Mouse (Mus musculus) heart, embryonic 15.5 days (tissue): ENCODE measurements around the gene Csmd2. TPM values are rescaled to one million over a fixed set of nuclear protein-coding genes. Genes with fewer than 3 reads are reported as not detected.

ENCODE experiments used
- ATAC-seq: fragments of 200-750 bp; cut with Nextera tagmentation; replicated peaks from 2 replicates; pipeline ENCODE4 v1.8.0; 2017; ENCODE audit warnings: low read depth, moderate TSS enrichment; ENCODE audit not compliant: insufficient number of reproducible peaks, insufficient read depth, low FRiP score
- H3K27ac ChIP-seq: fragments of 300-500 bp; sonication (generic); 2 replicates; pipeline ENCODE4 v1.5.1; 2015; ENCODE audit warnings: mild to moderate bottlenecking, inconsistent platforms
- H3K27me3 ChIP-seq: fragments of 300-500 bp; sonication (generic); 2 replicates; pipeline ENCODE4 v1.6.1; 2015; ENCODE audit warnings: inconsistent platforms
- H3K36me3 ChIP-seq: fragments of 300-500 bp; sonication (generic); 2 replicates; pipeline ENCODE4 v1.6.1; 2015; ENCODE audit warnings: mild to moderate bottlenecking, inconsistent platforms
- H3K4me1 ChIP-seq: fragments of 300-500 bp; sonication (generic); replicated peaks from 2 replicates; pipeline ENCODE4 v1.6.1; 2015; ENCODE audit warnings: inconsistent platforms
- H3K4me2 ChIP-seq: fragments of 300-500 bp; sonication (generic); 2 replicates; pipeline ENCODE4 v1.6.1; 2015; ENCODE audit warnings: inconsistent platforms, mild to moderate bottlenecking, moderate library complexity
- H3K4me3 ChIP-seq: fragments of 300-500 bp; sonication (generic); 2 replicates; pipeline ENCODE4 v1.5.1; 2015; ENCODE audit warnings: mild to moderate bottlenecking, inconsistent platforms
- H3K9ac ChIP-seq: fragments of 300-500 bp; sonication (generic); 2 replicates; pipeline ENCODE4 v1.6.1; 2015; ENCODE audit warnings: mild to moderate bottlenecking, inconsistent platforms
- H3K9me3 ChIP-seq: fragments of 300-500 bp; sonication (generic); replicated peaks from 2 replicates; pipeline ENCODE4 v1.6.1; 2016; ENCODE audit warnings: inconsistent platforms
- WGBS: fragments of 180-500 bp; shearing (Covaris S2); methylation state at CpG from one replicate; pipeline ENCODE4 v1.1.7; 2015; ENCODE audit warnings: mixed read lengths; 5-methylcytosine and 5-hydroxymethylcytosine counted together
- polyA plus RNA-seq: library from polyadenylated mRNA; unstranded; fragments of >200 nt; fragmentation: Nextera tagmentation; extraction: Ambion mirVana; gene quantifications from 2 replicates; pipeline ENCODE4 v1.2.1, GENCODE M21; 2015

Gene Csmd2
- polyA plus RNA-seq, 1 experiment from 2014 or later = 0.06 TPM

DNA sequence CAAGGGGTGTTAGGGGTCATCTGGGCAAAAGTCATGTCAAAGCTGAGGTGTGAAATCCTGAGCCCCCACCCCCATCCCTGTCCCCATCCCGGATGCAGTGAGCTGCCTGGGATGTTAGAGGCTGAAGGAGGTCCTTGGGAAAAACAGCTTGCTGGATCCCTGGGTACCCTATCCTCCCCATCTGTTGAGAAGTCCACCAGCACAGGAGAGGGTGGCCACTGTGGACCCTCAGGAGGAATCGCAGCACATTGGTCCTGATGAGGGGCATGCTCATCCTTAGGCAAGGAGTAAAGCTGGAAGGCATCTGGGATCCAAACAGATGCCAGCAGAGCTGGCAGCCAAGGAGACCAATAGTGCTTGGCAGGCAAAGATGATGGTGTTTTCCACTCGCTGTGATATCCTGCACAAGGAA, 463.7 kb downstream of the Csmd2 start:
- H3K9ac ChIP-seq = no peak overlapping the region
- H3K4me1 ChIP-seq = peaks cover 13% of the 10 kb centered on the region
- H3K4me2 ChIP-seq = no peak overlapping the region
- no peak overlapping the region for H3K27ac ChIP-seq
- no peak overlapping the region for H3K4me3 ChIP-seq
- H3K36me3 ChIP-seq = no peaks in the 10 kb centered on the region
- WGBS = 52% methylated on average over 3 of the region's 3 CpGs
- no peak for ATAC-seq
- H3K27me3 ChIP-seq = no peaks in the 10 kb centered on the region
- no peaks in the 10 kb centered on the region for H3K9me3 ChIP-seq

GRCm38 (mm10) chr4:128466708-128467107, 479.1 kb downstream of the Csmd2 start:
- Histone ChIP-seq H3K27me3 (no peaks in the 10 kb centered on the region), H3K4me1 (no peaks in the 10 kb centered on the region), H3K9ac (no peak overlapping the region), H3K27ac (no peak overlapping the region), H3K9me3 (no peaks in the 10 kb centered on the region), H3K36me3 (no peaks in the 10 kb centered on the region), H3K4me2 (no peak overlapping the region), H3K4me3 (no peak overlapping the region)
- no peak for ATAC-seq
- WGBS = 76% methylated on average over 5 of the region's 5 CpGs

DNA sequence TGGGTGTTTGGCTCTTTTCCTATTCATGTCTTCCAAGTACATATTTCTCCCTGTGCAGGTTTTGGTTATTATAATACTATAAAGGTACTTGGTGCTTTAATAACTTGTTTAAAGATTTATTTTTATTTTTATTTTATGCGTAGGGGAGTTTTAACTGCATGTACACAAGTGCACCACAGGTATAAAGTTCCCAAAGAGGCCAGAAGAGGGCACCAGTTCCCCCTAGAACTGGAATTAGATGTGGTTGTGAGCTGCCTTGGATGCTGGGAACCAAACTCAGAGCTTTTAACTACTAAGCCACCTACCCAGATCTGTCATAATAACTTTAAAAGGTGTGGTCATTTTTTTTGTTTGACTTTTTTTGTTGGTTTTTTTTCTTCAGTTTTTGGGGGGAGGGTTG, 480.4 kb downstream of the Csmd2 start:
- H3K4me2 ChIP-seq = no peak overlapping the region
- H3K4me3 ChIP-seq = no peak overlapping the region
- no peak overlapping the region for H3K9ac ChIP-seq
- no peaks in the 10 kb centered on the region for H3K36me3 ChIP-seq
- ATAC-seq = no peak
- H3K4me1 ChIP-seq = no peaks in the 10 kb centered on the region
- H3K27ac ChIP-seq = no peak overlapping the region
- WGBS = 89% methylated on average over 1 of the region's 1 CpGs
- no peaks in the 10 kb centered on the region for H3K9me3 ChIP-seq
- H3K27me3 ChIP-seq = no peaks in the 10 kb centered on the region

DNA sequence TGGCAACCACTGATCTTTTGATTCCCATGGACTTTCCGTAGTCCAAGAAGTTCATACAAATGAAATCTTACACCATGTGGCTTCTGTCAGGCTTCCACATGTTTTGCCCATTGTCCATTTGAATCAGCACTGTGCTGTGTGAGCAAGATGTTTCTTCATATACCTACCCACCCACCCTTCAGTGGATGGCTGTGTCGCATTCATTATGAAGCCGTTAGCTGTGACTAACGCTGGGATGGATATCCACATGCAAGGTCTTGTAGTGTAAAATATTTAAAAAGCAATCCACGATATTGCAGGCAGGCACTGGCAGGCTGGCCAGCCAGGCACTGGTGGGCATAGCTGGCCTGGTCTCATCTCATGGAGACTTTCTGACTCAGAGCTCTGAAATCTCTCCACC, 488.6 kb downstream of the Csmd2 start:
- Histone ChIP-seq H3K4me1 (no peaks in the 10 kb centered on the region), H3K4me2 (no peak overlapping the region), H3K36me3 (no peaks in the 10 kb centered on the region), H3K27me3 (no peaks in the 10 kb centered on the region), H3K4me3 (no peak overlapping the region), H3K27ac (no peak overlapping the region), H3K9me3 (no peaks in the 10 kb centered on the region), H3K9ac (no peak overlapping the region)
- 85% methylated on average over 5 of the region's 5 CpGs for WGBS
- no peak for ATAC-seq

GRCm38 (mm10) chr4:128483891-128484290, 496.2 kb downstream of the Csmd2 start:
- Histone ChIP-seq H3K27me3 (no peaks in the 10 kb centered on the region; the same call in 1 of the 2 replicates), H3K9me3 (no peaks in the 10 kb centered on the region), H3K4me1 (no peaks in the 10 kb centered on the region), H3K4me3 (no peak overlapping the region), H3K4me2 (no peak overlapping the region), H3K36me3 (no peaks in the 10 kb centered on the region), H3K9ac (no peak overlapping the region), H3K27ac (no peak overlapping the region)
- ATAC-seq = no peak
- 74% methylated on average over 7 of the region's 7 CpGs for WGBS

- H3K4me2 ChIP-seq = no peak overlapping the region
- no peak overlapping the region for H3K27ac ChIP-seq
- no peak for ATAC-seq
- no peaks in the 10 kb centered on the region for H3K9me3 ChIP-seq
- WGBS = 60% methylated on average over 2 of the region's 2 CpGs
- no peak overlapping the region for H3K4me3 ChIP-seq
- no peaks in the 10 kb centered on the region for H3K4me1 ChIP-seq
- H3K36me3 ChIP-seq = no peaks in the 10 kb centered on the region
- no peaks in the 10 kb centered on the region; the same call in 1 of the 2 replicates for H3K27me3 ChIP-seq
- H3K9ac ChIP-seq = no peak overlapping the region
Measured at GRCm38 (mm10) chr4:128484679-128485078, 497.0 kb downstream of the Csmd2 start.

DNA sequence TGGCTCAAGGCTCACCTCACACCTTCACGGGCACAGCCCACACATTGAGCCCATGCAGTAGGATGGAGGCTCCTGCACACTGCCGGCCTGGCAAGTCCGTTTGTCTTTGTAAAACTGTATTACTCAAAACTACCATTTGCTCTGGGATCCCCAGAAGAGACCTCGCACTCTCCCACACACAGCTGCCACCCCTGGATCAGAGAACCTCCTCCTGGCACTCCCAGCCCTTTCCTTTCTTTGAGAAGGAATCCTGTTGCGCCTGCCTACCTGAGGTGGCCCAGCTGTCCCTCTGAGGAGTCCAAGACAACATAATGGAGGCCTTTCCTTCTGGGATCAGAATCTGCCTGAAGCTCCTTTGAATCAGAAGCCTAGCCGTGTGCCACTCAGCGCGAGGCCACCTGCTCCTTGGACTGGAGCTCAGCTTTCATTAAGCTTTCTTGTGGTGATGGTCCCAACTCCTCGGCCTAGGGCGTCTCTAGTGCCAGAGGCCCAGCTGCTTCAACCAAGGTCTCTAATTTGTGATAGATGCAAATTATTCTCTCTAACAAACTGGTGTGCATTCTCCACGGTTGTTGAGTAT, 502.0 kb downstream of the Csmd2 start:
- Histone ChIP-seq H3K9me3 (no peaks in the 10 kb centered on the region), H3K27ac (no peak overlapping the region), H3K4me3 (no peak overlapping the region), H3K36me3 (no peaks in the 10 kb centered on the region), H3K9ac (no peak overlapping the region), H3K27me3 (peaks cover 3% of the 10 kb centered on the region; the same call in 1 of the 2 replicates), H3K4me2 (no peak overlapping the region), H3K4me1 (no peaks in the 10 kb centered on the region)
- 74% methylated on average over 11 of the region's 11 CpGs for WGBS
- no peak for ATAC-seq

- H3K4me3 ChIP-seq = no peak overlapping the region
- H3K4me2 ChIP-seq = no peak overlapping the region
- H3K27ac ChIP-seq = no peak overlapping the region
- 0 out of 2 replicates have a peak, but pooled peaks cover 3% of the 10 kb centered on the region for H3K27me3 ChIP-seq
- no peak overlapping the region for H3K9ac ChIP-seq
- WGBS = 69% methylated on average over 8 of the region's 8 CpGs
- ATAC-seq = no peak
- H3K9me3 ChIP-seq = no peaks in the 10 kb centered on the region
- H3K36me3 ChIP-seq = no peaks in the 10 kb centered on the region
- no peaks in the 10 kb centered on the region for H3K4me1 ChIP-seq
Measured at GRCm38 (mm10) chr4:128492055-128492454, 504.4 kb downstream of the Csmd2 start.

DNA sequence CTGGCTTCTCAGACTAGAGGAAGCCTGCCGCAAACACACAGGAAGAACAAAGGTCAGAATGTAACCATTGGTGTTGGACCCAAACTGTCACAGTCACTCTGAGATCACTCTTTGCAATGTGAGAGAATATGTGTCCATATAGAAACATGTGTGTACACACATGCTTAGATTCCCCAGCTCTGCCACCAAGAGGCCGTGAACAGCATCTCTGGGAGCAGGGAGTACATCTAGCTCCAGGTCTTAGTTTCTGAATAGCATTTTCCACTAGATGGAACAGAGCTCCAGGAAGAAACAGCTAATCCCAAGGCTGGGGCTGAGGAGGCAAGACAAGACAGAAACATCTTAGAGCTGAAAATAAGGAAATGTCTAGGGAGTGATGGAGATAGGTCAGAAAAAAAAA, 512.3 kb downstream of the Csmd2 start:
- no peaks in the 10 kb centered on the region for H3K9me3 ChIP-seq
- no peaks in the 10 kb centered on the region for H3K36me3 ChIP-seq
- no peaks in the 10 kb centered on the region for H3K27me3 ChIP-seq
- no peak overlapping the region for H3K9ac ChIP-seq
- no peak overlapping the region for H3K4me2 ChIP-seq
- no peak overlapping the region for H3K4me3 ChIP-seq
- no peak for ATAC-seq
- whole genome bisulfite sequencing = 69% methylated on average over 2 of the region's 2 CpGs
- no peaks in the 10 kb centered on the region for H3K4me1 ChIP-seq
- no peak overlapping the region for H3K27ac ChIP-seq

- no peaks in the 10 kb centered on the region for H3K27me3 ChIP-seq
- no peak overlapping the region for H3K9ac ChIP-seq
- no peak overlapping the region for H3K4me2 ChIP-seq
- 54% methylated on average over 10 of the region's 10 CpGs for WGBS
- H3K4me1 ChIP-seq = no peaks in the 10 kb centered on the region
- H3K9me3 ChIP-seq = no peaks in the 10 kb centered on the region
- H3K36me3 ChIP-seq = no peaks in the 10 kb centered on the region
- no peak overlapping the region for H3K4me3 ChIP-seq
- ATAC-seq = no peak
- no peak overlapping the region for H3K27ac ChIP-seq
Measured at GRCm38 (mm10) chr4:128506878-128507277, 519.2 kb downstream of the Csmd2 start.

- H3K36me3 ChIP-seq = no peaks in the 10 kb centered on the region
- H3K4me3 ChIP-seq = no peak overlapping the region
- no peak overlapping the region for H3K4me2 ChIP-seq
- H3K9me3 ChIP-seq = no peaks in the 10 kb centered on the region
- H3K27ac ChIP-seq = no peak overlapping the region
- H3K27me3 ChIP-seq = no peaks in the 10 kb centered on the region
- no peak overlapping the region for H3K9ac ChIP-seq
- 60% methylated on average over 5 of the region's 5 CpGs for WGBS
- H3K4me1 ChIP-seq = no peaks in the 10 kb centered on the region
- ATAC-seq = no peak
Measured at GRCm38 (mm10) chr4:128509885-128510284, 522.2 kb downstream of the Csmd2 start.

DNA sequence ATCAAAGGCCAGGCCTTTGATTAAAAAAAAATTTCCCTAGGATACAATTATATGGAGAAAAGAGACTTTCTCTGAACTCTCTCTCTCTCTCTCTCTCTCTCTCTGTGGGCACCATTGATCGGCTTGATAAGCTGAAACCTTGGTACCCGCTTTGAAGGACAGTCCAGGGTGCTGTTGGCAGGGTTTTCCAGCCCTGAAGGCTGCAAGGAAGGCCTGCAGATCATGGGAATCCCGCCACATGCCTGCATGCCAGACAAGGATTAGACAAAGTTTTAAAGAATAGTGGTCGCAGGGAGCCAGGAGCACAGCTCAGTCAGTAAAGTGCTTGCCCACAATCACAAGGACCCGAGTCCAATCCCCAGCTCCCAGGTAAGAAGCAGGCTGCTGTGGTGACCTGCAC, 526.8 kb downstream of the Csmd2 start:
- Histone ChIP-seq H3K4me1 (no peaks in the 10 kb centered on the region), H3K9ac (no peak overlapping the region), H3K27ac (no peak overlapping the region), H3K9me3 (no peaks in the 10 kb centered on the region), H3K27me3 (no peaks in the 10 kb centered on the region), H3K4me2 (no peak overlapping the region), H3K36me3 (no peaks in the 10 kb centered on the region), H3K4me3 (no peak overlapping the region)
- ATAC-seq = no peak
- 65% methylated on average over 5 of the region's 5 CpGs for WGBS
